Mouse (Mus musculus) layer of hippocampus, adult 9-11 months (tissue): ENCODE data around the gene Tbx21.
A peak's percentile ranks its signal among the peaks of the same experiment; 100 is the strongest.

Experiments used
- DNase-seq: peaks from one replicate; pipeline ENCODE4 v3.0.0; 2022

Tbx21 gene

GRCm38 (mm10) chr11:97130318-97130717, 15.2 kb upstream of the Tbx21 start:
- DNase-seq: no peak

- DNase-seq: no peak
These were observed 13.8 kb upstream of the Tbx21 start for GRCm38 (mm10) chr11:97128956-97129355.

- no peak for DNase-seq
These were observed 12.5 kb upstream of the Tbx21 start for GRCm38 (mm10) chr11:97127470-97128223.

- DNase-seq: no peak
These were observed 11.7 kb upstream of the Tbx21 start for GRCm38 (mm10) chr11:97126645-97127468.

GRCm38 (mm10) chr11:97124266-97125036, 9.3 kb upstream of the Tbx21 start:
- no peak for DNase-seq

GRCm38 (mm10) chr11:97123282-97123890, 8.3 kb upstream of the Tbx21 start:
- no peak for DNase-seq

- DNase-seq: no peak
These were observed 5.5 kb upstream of the Tbx21 start for GRCm38 (mm10) chr11:97120641-97121040.

GRCm38 (mm10) chr11:97120221-97120620, 5.1 kb upstream of the Tbx21 start:
- no peak for DNase-seq

- DNase-seq: no peak
These were observed 666 bp upstream of the Tbx21 start for GRCm38 (mm10) chr11:97115797-97116196.

GRCm38 (mm10) chr11:97112519-97113125, 2.5 kb downstream of the Tbx21 start:
- no peak for DNase-seq

- no peak for DNase-seq
These were observed 6.2 kb downstream of the Tbx21 start for GRCm38 (mm10) chr11:97108976-97109375.

- no peak for DNase-seq
These were observed 11.0 kb downstream of the Tbx21 start for GRCm38 (mm10) chr11:97104091-97104483.

- DNase-seq: no peak
These were observed 11.7 kb downstream of the Tbx21 start for GRCm38 (mm10) chr11:97103163-97104090.

GRCm38 (mm10) chr11:97101722-97102121, 13.4 kb downstream of the Tbx21 start:
- DNase-seq: peak; percentile 33

- DNase-seq: no peak
These were observed 16.3 kb downstream of the Tbx21 start for GRCm38 (mm10) chr11:97098791-97099190.

- no peak for DNase-seq
These were observed 20.5 kb downstream of the Tbx21 start for GRCm38 (mm10) chr11:97094600-97094999.

GRCm38 (mm10) chr11:97086365-97086764, 28.8 kb downstream of the Tbx21 start:
- no peak for DNase-seq

- no peak for DNase-seq
These were observed 30.2 kb downstream of the Tbx21 start for GRCm38 (mm10) chr11:97084821-97085505.

GRCm38 (mm10) chr11:97083401-97084140, 31.6 kb downstream of the Tbx21 start:
- peak; percentile 43 for DNase-seq

- peak; percentile 69 for DNase-seq
These were observed 32.2 kb downstream of the Tbx21 start for GRCm38 (mm10) chr11:97082977-97083376.
